In genomic region chr2:21975547-21975946, GRCm38 (mm10) we compare ENCODE assay signal across 17 mouse cellular contexts.
"Had no signal": no experiment of that assay in that cellular context is flagged by ENCODE, and none has a peak within 500 bp of the region (broad histone marks: within the 10 kb centered on the region; RNA-seq: fewer than 3 reads in every experiment).

No protein-coding gene starts in this region.

- H3K27me3 ChIP-seq: limb, embryonic 12.5 days; limb, embryonic 15.5 days; neural tube, embryonic 12.5 days had no signal

- H3K27ac ChIP-seq: limb, embryonic 12.5 days; limb, embryonic 15.5 days; liver, embryonic 14.5 days; macrophage; neural tube, embryonic 12.5 days had no signal

- H3K4me1 ChIP-seq: limb, embryonic 12.5 days; limb, embryonic 15.5 days; neural tube, embryonic 12.5 days had no signal

- H3K9ac ChIP-seq: limb, embryonic 12.5 days; limb, embryonic 15.5 days; liver, embryonic 14.5 days; liver, postnatal 0 days; lung, embryonic 14.5 days; neural tube, embryonic 12.5 days had no signal

- H3K4me2 ChIP-seq: limb, embryonic 12.5 days; limb, embryonic 15.5 days; liver, embryonic 11.5 days; lung, embryonic 14.5 days; neural tube, embryonic 12.5 days had no signal

- H3K9me3 ChIP-seq: limb, embryonic 12.5 days; limb, embryonic 15.5 days; neural tube, embryonic 12.5 days had no signal

- DNase-seq: kidney, adult 18-20 months; kidney, adult 9 months; kidney, postnatal 14 days; kidney, postnatal 4 days; left cerebral cortex, postnatal 4 days; liver, postnatal 0 days; lung, embryonic 14.5 days; thymus, adult 18-20 months; thymus, postnatal 36 days had no signal

- H3K36me3 ChIP-seq: limb, embryonic 12.5 days; limb, embryonic 15.5 days; neural tube, embryonic 12.5 days had no signal

- ATAC-seq: intestine, embryonic 16.5 days; liver, postnatal 0 days; lung, postnatal 0 days had no signal

- H3K4me3 ChIP-seq: limb, embryonic 12.5 days; limb, embryonic 15.5 days; neural tube, embryonic 12.5 days had no signal
